Mouse (Mus musculus): Measurements from ENCODE around the gene Sucnr1. TPM values are rescaled to one million over a fixed set of nuclear protein-coding genes. Genes with fewer than 3 reads are reported as not detected.

The Sucnr1 gene
- polyA plus RNA-seq, 1 experiment = not detected

- Histone ChIP-seq H3K27ac (ENCODE audit: insufficient read depth, low read depth, low read length) (no peak overlapping the region), H3K4me1 (ENCODE audit: control insufficient read depth, insufficient read depth, low read length) (no peaks in the 10 kb centered on the region), H3K4me3 (ENCODE audit: insufficient read depth, low read depth, low read length) (no peak overlapping the region)
- no peak for TF ChIP-seq CTCF (IDR thresholded peaks at IDR 0.05; ENCODE audit: insufficient read depth, low read depth, low read length)
- TF ChIP-seq POLR2A (IDR thresholded peaks at IDR 0.05; ENCODE audit: insufficient read depth, low read depth, low read length) = no peak
- WGBS = 89% methylated on average over 3 of the region's 3 CpGs
These were observed 26.1 kb downstream of the Sucnr1 start for GRCm38 (mm10) chr3:60107736-60108135.

GRCm38 (mm10) chr3:60108815-60109214, 27.1 kb downstream of the Sucnr1 start:
- H3K27ac ChIP-seq (ENCODE audit: insufficient read depth, low read depth, low read length) = no peak overlapping the region
- no peaks in the 10 kb centered on the region for H3K4me1 ChIP-seq (ENCODE audit: control insufficient read depth, insufficient read depth, low read length)
- H3K4me3 ChIP-seq (ENCODE audit: insufficient read depth, low read depth, low read length) = no peak overlapping the region
- no peak for TF ChIP-seq CTCF (IDR thresholded peaks at IDR 0.05; ENCODE audit: insufficient read depth, low read depth, low read length)
- no peak for TF ChIP-seq POLR2A (IDR thresholded peaks at IDR 0.05; ENCODE audit: insufficient read depth, low read depth, low read length)

DNA sequence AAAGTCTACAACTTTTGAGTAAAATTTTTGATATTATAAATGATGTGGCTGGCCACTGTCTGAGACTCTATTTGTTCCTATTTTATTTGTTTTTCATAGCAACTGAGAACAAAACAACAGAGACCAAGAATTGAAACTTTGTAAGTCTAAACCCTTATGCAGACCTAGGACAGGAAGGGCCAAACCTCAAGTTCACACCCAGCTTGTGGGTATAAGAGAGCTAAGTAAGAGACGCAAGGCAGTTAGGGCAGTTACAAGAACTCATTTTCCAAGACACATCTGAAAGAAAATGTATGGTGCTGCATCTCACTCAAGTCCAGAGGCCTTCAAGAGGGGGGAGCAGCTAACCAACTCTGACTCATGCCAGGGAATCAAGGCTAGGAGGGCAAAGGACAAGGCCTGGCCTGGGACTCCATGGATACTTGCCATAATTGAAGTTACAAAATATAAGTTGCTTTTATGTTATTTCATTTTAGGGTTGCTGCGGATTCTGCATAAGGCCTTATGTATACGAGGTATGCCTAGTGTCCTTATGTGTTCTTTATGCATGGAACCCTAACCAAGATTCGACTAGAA, 29.6 kb downstream of the Sucnr1 start:
- no peaks in the 10 kb centered on the region for H3K4me1 ChIP-seq (ENCODE audit: control insufficient read depth, insufficient read depth, low read length)
- no peak overlapping the region for H3K27ac ChIP-seq (ENCODE audit: insufficient read depth, low read depth, low read length)
- no peak for TF ChIP-seq CTCF (IDR thresholded peaks at IDR 0.05; ENCODE audit: insufficient read depth, low read depth, low read length)
- 94% methylated on average over 4 of the region's 4 CpGs for WGBS
- H3K4me3 ChIP-seq (ENCODE audit: insufficient read depth, low read depth, low read length) = no peak overlapping the region

DNA sequence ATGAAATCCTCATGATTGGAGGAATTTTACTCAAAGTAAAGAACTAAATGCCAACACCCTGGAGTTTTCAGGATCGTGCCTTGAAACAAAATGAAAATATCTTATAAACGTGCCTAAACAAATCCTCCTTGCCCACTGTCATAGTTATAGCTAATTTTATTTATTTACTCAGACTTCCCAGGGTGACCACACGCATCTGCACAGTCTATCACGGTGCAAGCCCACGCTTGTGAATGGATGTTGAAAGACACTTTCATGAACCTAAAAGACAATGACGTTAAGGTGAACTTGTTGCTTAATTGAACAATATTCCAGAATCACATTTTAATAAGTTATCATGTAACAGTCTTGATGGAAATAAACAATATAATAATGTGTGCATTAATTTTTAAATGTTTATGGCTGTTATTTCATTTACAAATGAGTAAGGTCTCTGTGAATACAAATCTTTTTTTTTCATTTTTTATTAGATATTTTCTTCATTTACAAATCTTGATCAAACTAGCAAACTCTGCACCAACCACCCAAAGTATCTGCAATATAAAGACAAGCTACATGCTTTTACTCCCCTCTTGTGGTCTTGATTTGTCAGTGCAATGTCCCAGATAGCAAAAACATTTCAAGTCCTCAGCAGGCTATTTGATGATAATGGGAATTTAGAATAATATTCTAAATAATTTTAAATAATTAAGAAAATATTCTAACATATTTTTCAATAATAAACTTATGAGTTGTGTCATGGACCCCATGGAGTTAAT, 30.4 kb downstream of the Sucnr1 start:
- TF ChIP-seq CTCF (IDR thresholded peaks at IDR 0.05; ENCODE audit: insufficient read depth, low read depth, low read length) (no peak), POLR2A (IDR thresholded peaks at IDR 0.05; ENCODE audit: insufficient read depth, low read depth, low read length) (no peak)
- Histone ChIP-seq H3K4me1 (ENCODE audit: control insufficient read depth, insufficient read depth, low read length) (no peaks in the 10 kb centered on the region), H3K27ac (ENCODE audit: insufficient read depth, low read depth, low read length) (no peak overlapping the region), H3K4me3 (ENCODE audit: insufficient read depth, low read depth, low read length) (no peak overlapping the region)
- WGBS = 88% methylated on average over 6 of the region's 6 CpGs

DNA sequence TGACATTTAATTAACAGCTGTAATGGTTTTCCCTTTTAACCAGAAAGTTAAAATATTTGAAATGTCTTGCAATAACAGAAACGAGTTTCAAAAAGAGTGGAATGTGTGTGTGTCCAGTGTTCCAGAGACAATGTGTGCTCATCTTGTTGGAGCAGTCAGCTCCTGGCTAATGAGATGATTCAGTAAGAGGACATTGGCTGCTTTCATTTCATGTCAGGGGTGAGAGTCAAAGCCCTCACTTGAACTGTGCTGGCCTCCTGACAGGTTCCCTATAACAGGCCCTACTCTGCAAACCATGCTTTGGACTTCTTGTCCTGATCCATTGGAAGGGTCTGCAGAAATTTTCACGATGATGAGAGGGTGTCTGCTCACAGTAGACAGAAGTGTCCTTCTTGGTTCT, 32.9 kb downstream of the Sucnr1 start:
- no peak for TF ChIP-seq POLR2A (IDR thresholded peaks at IDR 0.05; ENCODE audit: insufficient read depth, low read depth, low read length)
- no peak for TF ChIP-seq CTCF (IDR thresholded peaks at IDR 0.05; ENCODE audit: insufficient read depth, low read depth, low read length)
- no peaks in the 10 kb centered on the region for H3K4me1 ChIP-seq (ENCODE audit: control insufficient read depth, insufficient read depth, low read length)
- no peak overlapping the region for H3K27ac ChIP-seq (ENCODE audit: insufficient read depth, low read depth, low read length)
- 59% methylated on average over 2 of the region's 2 CpGs for WGBS
- H3K4me3 ChIP-seq (ENCODE audit: insufficient read depth, low read depth, low read length) = no peak overlapping the region

- 91% methylated on average over 3 of the region's 3 CpGs for WGBS
- Histone ChIP-seq H3K4me3 (ENCODE audit: insufficient read depth, low read depth, low read length) (no peak overlapping the region), H3K4me1 (ENCODE audit: control insufficient read depth, insufficient read depth, low read length) (no peaks in the 10 kb centered on the region), H3K27ac (ENCODE audit: insufficient read depth, low read depth, low read length) (no peak overlapping the region)
- TF ChIP-seq CTCF (IDR thresholded peaks at IDR 0.05; ENCODE audit: insufficient read depth, low read depth, low read length) = no peak
- no peak for TF ChIP-seq POLR2A (IDR thresholded peaks at IDR 0.05; ENCODE audit: insufficient read depth, low read depth, low read length)
These were observed 39.8 kb downstream of the Sucnr1 start for GRCm38 (mm10) chr3:60121449-60121848.

DNA sequence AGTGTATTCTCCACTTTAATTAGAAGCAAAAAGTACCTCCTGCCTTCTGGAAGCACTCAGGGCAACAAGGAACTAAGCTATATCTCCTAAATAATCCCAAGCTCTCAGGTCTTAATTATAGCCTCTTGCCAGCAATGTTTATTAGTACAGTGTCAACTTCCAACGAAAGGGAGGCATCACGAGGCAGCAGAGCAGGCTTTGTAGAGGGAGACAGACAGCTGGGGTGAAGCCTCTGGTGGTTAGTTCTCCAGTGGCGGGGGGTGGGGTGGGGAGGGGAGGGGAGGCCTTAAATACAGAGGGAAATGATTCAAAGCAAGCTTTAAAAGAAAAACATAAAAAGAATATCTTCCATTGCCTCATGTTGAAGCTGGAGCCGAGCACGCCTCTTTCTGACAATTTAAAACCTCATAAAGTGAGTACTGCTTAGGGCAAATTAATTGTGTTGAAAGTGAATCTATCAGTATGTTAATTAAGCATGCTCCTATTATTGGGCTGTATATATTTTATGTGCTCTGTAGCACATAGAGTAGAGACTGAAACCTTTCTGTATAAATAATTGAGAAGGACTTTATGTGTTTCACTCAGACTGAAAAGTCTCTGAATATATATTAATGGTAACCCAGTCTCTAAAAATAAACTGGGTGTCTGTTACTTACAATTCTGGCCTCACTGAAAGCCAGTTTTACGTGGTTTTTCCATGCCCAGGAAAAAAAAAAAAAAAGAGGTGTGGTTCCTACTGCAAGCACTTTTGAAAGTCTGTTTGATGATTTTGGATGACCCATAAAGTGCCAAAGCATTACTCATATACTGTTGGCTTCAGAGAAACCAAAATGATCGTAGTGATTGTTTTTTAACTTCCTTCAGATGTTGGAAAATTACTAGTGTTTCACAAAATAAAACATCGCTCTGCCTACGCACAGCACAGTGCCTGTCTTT, 42.5 kb downstream of the Sucnr1 start:
- H3K27ac ChIP-seq (ENCODE audit: insufficient read depth, low read depth, low read length) = no peak overlapping the region
- TF ChIP-seq CTCF (IDR thresholded peaks at IDR 0.05; ENCODE audit: insufficient read depth, low read depth, low read length) = no peak
- no peak for TF ChIP-seq POLR2A (IDR thresholded peaks at IDR 0.05; ENCODE audit: insufficient read depth, low read depth, low read length)
- no peaks in the 10 kb centered on the region for H3K4me1 ChIP-seq (ENCODE audit: control insufficient read depth, insufficient read depth, low read length)
- WGBS = 25% methylated on average over 9 of the region's 9 CpGs
- H3K4me3 ChIP-seq (ENCODE audit: insufficient read depth, low read depth, low read length) = no peak overlapping the region

DNA sequence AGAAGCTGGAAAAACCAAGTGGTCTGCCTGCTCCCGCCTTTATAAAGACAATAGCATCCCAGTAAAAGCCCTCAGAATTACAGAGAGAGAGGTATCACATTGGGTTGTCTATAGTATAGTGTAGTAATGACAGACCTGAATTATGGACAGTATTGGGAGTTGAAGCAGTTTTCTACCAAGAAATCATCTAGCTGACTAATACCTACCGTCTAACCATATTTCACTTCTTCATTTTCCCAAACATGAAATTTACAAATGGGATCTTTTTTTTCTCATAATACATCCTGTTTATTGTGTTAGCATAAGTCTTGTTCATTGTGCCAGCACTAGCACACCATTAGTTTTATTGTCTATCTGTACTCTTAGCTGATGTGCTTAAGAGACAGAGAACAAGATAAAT, 44.9 kb downstream of the Sucnr1 start:
- TF ChIP-seq POLR2A (IDR thresholded peaks at IDR 0.05; ENCODE audit: insufficient read depth, low read depth, low read length) (no peak), CTCF (IDR thresholded peaks at IDR 0.05; ENCODE audit: insufficient read depth, low read depth, low read length) (no peak)
- WGBS = 95% methylated on average over 2 of the region's 2 CpGs

GRCm38 (mm10) chr3:60128282-60128681, 46.6 kb downstream of the Sucnr1 start:
- no peak overlapping the region for H3K4me3 ChIP-seq (ENCODE audit: insufficient read depth, low read depth, low read length)
- 68% methylated on average over 2 of the region's 2 CpGs for WGBS
- no peak overlapping the region for H3K27ac ChIP-seq (ENCODE audit: insufficient read depth, low read depth, low read length)
- TF ChIP-seq CTCF (IDR thresholded peaks at IDR 0.05; ENCODE audit: insufficient read depth, low read depth, low read length) (no peak), POLR2A (IDR thresholded peaks at IDR 0.05; ENCODE audit: insufficient read depth, low read depth, low read length) (no peak)
- H3K4me1 ChIP-seq (ENCODE audit: control insufficient read depth, insufficient read depth, low read length) = no peaks in the 10 kb centered on the region

More for the DNA sequence above, 44.9 kb downstream of the Sucnr1 start:
- H3K4me1 ChIP-seq (ENCODE audit: control insufficient read depth, insufficient read depth, low read length) = no peaks in the 10 kb centered on the region
- no peak overlapping the region for H3K27ac ChIP-seq (ENCODE audit: insufficient read depth, low read depth, low read length)
- no peak overlapping the region for H3K4me3 ChIP-seq (ENCODE audit: insufficient read depth, low read depth, low read length)
